Mouse (Mus musculus): ENCODE data around the gene Prr5.

Gene Prr5

DNA sequence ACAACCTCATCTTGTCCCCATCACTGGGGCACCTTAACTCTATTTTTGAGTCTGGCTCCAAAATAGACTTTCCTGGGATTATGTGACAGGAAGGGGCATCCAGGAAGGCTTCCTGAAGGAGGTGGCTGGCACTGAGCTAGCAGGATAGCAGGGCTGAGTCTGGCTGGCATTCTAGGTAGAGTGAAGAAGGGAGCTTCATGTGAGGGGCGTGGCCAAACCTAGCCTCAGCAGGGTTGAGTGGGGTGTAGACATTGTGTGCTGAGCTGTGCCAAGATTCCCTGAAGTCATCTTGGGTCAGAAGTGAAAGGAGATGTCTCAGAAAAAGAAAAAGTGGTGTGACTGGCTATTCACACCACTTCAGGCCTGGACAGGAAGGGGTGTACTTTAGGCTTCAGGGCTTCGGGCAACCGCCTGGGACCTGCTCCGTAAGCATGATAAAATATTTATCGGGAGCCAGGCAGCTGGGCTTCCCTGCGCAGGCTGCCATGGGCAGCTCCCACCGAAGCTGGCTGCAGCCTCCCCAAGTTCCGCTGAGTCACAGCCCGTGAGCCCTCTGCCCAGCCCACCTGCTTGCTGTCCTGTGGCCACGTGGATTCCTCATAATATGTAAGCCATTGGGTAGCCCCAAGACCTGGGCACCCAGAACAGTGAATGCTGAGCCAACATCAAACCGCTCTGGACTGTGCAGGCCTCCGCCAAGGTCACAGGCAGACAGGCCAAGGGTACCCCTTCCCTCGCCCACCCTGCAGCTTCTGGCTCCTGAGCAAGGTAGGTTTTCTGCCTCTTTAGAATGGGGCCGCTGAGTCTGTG is at the start of gene Prr5:
Gene Prr5, plus strand, starts transcription at position 683 of the 810 bp plus-strand sequence.
- ChIA-PET CTCF (interaction anchor here in 3 of 4 experiments (0.5 to 1.5 kb wide), 6 partner anchors 10 to 1417 kb away, joined by 3 to 9 read pairs (median 4); no protein-coding TSS in a partner anchor), POLR2A (interaction anchor here in 2 of 4 experiments (1.1 to 2.2 kb wide), 8 partner anchors 10 to 254 kb away, joined by 3 to 10 read pairs (median 4); partner anchors contain the start of gene Nup50 (in 1 of the 2))

- CTCF ChIA-PET, result interaction anchor here in 3 of 4 experiments (0.6 to 3.7 kb wide), 7 partner anchors 10 to 547 kb away, joined by 3 to 13 read pairs (median 5); no protein-coding TSS in a partner anchor
- POLR2A ChIA-PET, result interaction anchor here in 1 of 4 experiments (0.6 to 1.1 kb wide), 4 partner anchors 29 to 711 kb away, joined by 3 to 4 read pairs (median 4); no protein-coding TSS in a partner anchor
Measured at GRCm38 (mm10) chr15:84620028-84620427, 49.4 kb upstream of the Prr5 start.

- POLR2A ChIA-PET, result interaction anchor here (0.6 to 1.7 kb wide), 24 partner anchors 12 to 548 kb away, joined by 3 to 8 read pairs (median 3); partner anchors contain the start of genes Parvb (in 1 of the 4) and Pnpla3 (in 1 of the 4)
- CTCF ChIA-PET, result interaction anchor here (0.5 to 3.7 kb wide), 25 partner anchors 8 to 550 kb away, joined by 3 to 19 read pairs (median 4); no protein-coding TSS in a partner anchor
Measured at GRCm38 (mm10) chr15:84621722-84622428, 47.5 kb upstream of the Prr5 start.

- CTCF ChIA-PET, result interaction anchor here in 1 of 4 experiments (1.5 to 1.7 kb wide), 2 partner anchors 9 to 551 kb away, joined by 3 to 4 read pairs; no protein-coding TSS in a partner anchor
- POLR2A ChIA-PET, result no interaction called here
Measured at GRCm38 (mm10) chr15:84624870-84625269, 44.5 kb upstream of the Prr5 start.

- ChIA-PET POLR2A (interaction anchor here in 2 of 4 experiments (0.6 to 1.0 kb wide), 2 partner anchors 10 to 116 kb away, joined by 3 to 6 read pairs; no protein-coding TSS in a partner anchor), CTCF (interaction anchor here in 3 of 4 experiments (0.8 to 1.7 kb wide), 7 partner anchors 10 to 552 kb away, joined by 3 to 4 read pairs (median 3); no protein-coding TSS in a partner anchor)
Measured at GRCm38 (mm10) chr15:84625712-84626414, 43.6 kb upstream of the Prr5 start.

DNA sequence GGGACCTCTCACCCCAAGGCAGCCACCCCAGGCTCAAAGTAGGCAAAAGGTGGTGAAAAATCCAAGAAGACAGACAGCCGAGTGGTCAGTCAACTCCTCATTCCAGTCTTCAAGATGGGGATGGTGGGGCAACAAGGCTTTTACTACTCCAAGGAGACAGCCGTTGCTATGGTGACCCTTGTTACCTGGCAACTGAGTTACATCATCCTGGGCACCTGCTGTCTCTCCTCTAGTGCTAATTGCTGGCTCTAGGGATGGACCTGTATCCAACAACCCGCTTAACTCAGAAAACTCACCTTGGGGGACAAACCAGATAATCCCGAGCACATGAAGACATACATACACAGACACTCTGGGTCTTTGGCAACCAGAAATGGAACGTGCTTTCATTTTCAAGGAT is 42.1 kb upstream of the Prr5 start:
- ChIA-PET CTCF (no interaction called here), POLR2A (interaction anchor here in 1 of 4 experiments (0.5 kb wide), 1 partner anchor 406 kb away, joined by 3 read pairs; no protein-coding TSS in a partner anchor)

DNA sequence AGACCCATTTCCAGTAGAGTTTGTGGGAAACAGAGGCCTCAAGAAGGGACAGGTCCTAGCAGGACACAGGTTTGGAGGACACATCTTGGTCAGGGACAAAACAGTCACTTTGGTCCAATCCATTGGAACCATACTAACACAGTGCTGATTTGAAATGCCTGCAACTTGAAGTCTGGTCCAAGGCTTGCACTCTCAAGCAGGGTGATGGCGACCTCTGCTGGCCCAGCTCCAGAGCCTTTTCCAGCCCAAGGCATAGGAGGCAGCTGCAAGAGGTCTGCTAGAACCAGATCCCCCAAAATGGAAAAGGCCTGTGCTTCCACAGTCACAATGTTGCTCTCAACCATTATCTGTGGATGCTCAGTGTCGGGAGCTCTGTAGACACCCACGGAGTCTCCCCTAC is 39.7 kb upstream of the Prr5 start:
- ChIA-PET CTCF (interaction anchor here (0.6 to 2.1 kb wide), 37 partner anchors 8 to 773 kb away, joined by 3 to 20 read pairs (median 4); no protein-coding TSS in a partner anchor), POLR2A (interaction anchor here (0.6 to 1.0 kb wide), 4 partner anchors 94 to 1183 kb away, joined by 3 read pairs; no protein-coding TSS in a partner anchor)

- POLR2A ChIA-PET, result interaction anchor here in 3 of 4 experiments (0.5 to 0.7 kb wide), 3 partner anchors 51 to 243 kb away, joined by 3 read pairs; no protein-coding TSS in a partner anchor
- CTCF ChIA-PET, result interaction anchor here (0.6 to 2.6 kb wide), 23 partner anchors 10 to 559 kb away, joined by 3 to 10 read pairs (median 3); partner anchors contain the start of gene Rtl6 (in 1 of the 4)
Measured at GRCm38 (mm10) chr15:84631560-84631959, 37.9 kb upstream of the Prr5 start.

GRCm38 (mm10) chr15:84634361-84634760 is 35.1 kb upstream of the Prr5 start:
- POLR2A ChIA-PET, result interaction anchor here in 2 of 4 experiments (0.6 to 1.3 kb wide), 3 partner anchors 19 to 468 kb away, joined by 3 to 5 read pairs (median 4); no protein-coding TSS in a partner anchor
- CTCF ChIA-PET, result interaction anchor here in 2 of 4 experiments (0.6 to 1.8 kb wide), 3 partner anchors 68 to 560 kb away, joined by 3 to 9 read pairs (median 3); no protein-coding TSS in a partner anchor

DNA sequence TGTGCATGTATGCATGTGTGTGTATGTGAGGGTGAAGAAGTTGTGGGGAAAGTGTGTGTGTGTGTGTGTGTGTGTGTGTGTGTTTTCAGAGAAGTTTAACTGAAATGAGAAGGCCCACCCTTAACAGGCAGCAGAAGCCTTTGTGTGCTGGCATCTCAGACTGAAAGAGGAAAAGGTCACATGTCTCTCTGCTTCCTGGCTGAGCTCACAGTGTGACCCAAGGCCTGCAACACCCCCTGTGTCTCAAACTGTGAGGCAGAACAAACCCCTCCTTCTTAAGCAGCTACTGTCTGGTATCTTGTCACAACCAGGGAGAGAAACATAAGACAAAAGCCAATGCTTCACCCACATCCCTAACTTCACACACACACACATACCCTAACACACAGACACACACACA is 31.0 kb upstream of the Prr5 start:
- ChIA-PET POLR2A (interaction anchor here in 1 of 4 experiments (0.6 kb wide), 1 partner anchor 188 kb away, joined by 3 read pairs; no protein-coding TSS in a partner anchor), CTCF (interaction anchor here in 3 of 4 experiments (0.7 to 1.3 kb wide), 3 partner anchors 102 to 563 kb away, joined by 3 to 6 read pairs (median 4); no protein-coding TSS in a partner anchor)

GRCm38 (mm10) chr15:84639072-84639450 is 30.4 kb upstream of the Prr5 start:
- ChIA-PET POLR2A (no interaction called here), CTCF (interaction anchor here in 2 of 4 experiments (1.3 to 1.5 kb wide), 3 partner anchors 9 to 564 kb away, joined by 4 read pairs; no protein-coding TSS in a partner anchor)

GRCm38 (mm10) chr15:84639451-84640136 is 29.8 kb upstream of the Prr5 start:
- ChIA-PET POLR2A (no interaction called here), CTCF (interaction anchor here in 2 of 4 experiments (1.3 to 1.5 kb wide), 3 partner anchors 10 to 565 kb away, joined by 4 read pairs; no protein-coding TSS in a partner anchor)

DNA sequence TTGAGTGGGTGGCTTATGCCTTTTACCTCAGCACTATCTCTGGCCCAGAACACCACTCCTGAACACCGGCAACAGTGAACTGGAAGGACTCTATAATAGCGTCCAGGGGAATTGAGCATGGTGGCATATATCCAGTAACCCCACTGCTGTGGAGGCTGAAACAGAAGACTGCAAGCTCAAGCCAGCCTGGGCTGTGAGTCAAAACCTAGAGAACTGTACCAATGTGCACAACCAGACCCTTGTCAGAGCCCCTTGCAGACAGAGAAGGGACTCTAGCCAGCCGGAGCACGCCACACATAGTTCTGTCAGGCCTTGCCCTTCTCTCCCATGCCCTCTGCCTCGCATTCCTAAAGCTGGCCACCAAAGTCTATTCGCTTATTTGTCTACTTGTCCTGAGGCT is 28.7 kb upstream of the Prr5 start:
- CTCF ChIA-PET, result interaction anchor here in 1 of 4 experiments (1.5 kb wide), 1 partner anchor 11 kb away, joined by 4 read pairs; no protein-coding TSS in a partner anchor
- POLR2A ChIA-PET, result no interaction called here

- POLR2A ChIA-PET, result no interaction called here
- CTCF ChIA-PET, result no interaction called here
Measured at GRCm38 (mm10) chr15:84641127-84641526, 28.3 kb upstream of the Prr5 start.

DNA sequence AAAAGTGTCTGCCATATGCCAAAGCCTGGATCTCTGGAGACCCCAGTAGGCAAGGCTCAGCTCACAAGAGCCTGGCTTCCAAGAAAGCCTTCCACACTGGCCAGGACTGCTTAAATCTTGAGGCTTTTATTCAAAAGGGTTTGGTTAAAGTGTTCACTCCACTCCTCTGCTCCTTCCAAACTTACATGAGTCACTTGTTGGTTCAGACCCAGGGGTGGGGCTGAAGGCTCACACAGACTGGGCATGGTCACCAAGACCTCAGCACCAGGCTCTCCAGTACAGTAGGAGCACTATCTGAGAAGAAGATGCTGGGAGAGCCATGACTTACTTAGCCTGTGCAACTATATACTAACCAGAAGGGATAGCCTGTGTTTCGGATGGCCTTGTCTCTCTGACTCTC is 27.5 kb upstream of the Prr5 start:
- ChIA-PET CTCF (no interaction called here), POLR2A (interaction anchor here in 1 of 4 experiments (1.8 kb wide), 1 partner anchor 11 kb away, joined by 5 read pairs; no protein-coding TSS in a partner anchor)

DNA sequence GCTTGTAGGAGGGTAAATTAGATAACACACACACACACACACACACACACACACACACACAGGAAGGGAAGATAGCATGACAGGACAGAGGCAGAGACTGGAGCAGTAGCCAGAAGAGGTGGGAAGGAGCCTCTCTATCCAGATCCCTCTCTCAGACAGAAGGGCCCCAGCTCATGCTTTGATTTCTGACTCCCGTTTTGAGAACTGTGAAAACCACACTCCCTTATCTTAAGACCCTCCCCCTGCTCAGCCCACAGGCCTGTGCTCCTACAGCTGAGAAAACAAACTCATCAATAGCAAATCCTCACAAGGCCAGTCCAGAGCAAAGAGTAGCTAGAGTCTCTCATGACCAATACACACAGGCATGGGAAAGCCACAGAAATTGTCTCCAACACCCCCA is 26.2 kb upstream of the Prr5 start:
- POLR2A ChIA-PET, result interaction anchor here in 1 of 4 experiments (1.8 kb wide), 1 partner anchor 10 kb away, joined by 5 read pairs; no protein-coding TSS in a partner anchor
- CTCF ChIA-PET, result interaction anchor here in 2 of 4 experiments (0.6 to 1.1 kb wide), 2 partner anchors 25 to 42 kb away, joined by 3 read pairs; no protein-coding TSS in a partner anchor

DNA sequence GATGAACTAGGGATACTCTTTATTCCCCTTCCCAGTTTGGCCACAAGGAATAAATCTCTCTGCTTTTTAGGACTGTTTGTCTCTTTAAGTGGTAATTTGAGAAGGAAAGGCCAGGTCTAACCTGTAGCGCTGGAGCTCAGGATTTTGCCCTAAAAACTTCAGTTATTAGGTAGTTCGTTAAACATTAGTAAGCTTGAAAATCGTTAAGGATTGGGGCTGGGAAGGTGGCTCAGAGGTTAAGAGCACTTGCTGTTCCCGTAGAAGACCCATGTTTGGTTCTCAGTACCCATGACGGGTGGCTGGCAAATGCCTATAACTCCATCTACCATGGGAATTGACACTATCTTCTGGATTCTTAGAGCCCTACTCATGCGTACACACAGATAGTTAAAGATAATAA is 17.9 kb upstream of the Prr5 start:
- CTCF ChIA-PET, result interaction anchor here in 2 of 4 experiments (0.8 to 1.5 kb wide), 3 partner anchors 20 to 367 kb away, joined by 3 to 4 read pairs (median 3); no protein-coding TSS in a partner anchor
- POLR2A ChIA-PET, result interaction anchor here in 1 of 4 experiments (1.5 kb wide), 1 partner anchor 13 kb away, joined by 4 read pairs; no protein-coding TSS in a partner anchor

Data from embryonic stem cell, embryonic (primary cell).